Mouse (Mus musculus) Patski (cell line): ENCODE measurements at regions not wholly inside any gene's neighbourhood (a gene's known extent, or its start where the extent isn't known, plus 50 kb on each side); places are given as distances from the start of the nearest gene placed in this dataset.

Experiments used
- ATAC-seq: fragments of 100-300 bp; one replicate; pipeline ENCODE4 v1.8.0; 2021
- CTCF ChIA-PET: fragments of 350-600 bp; sonication (Branson Sonifier 250); formaldehyde crosslinking; loops from one replicate; lab custom pipeline; 2022; ENCODE audit warnings: inconsistent platforms; lab: Charles Lee
- POLR2A ChIA-PET: fragments of 350-600 bp; sonication (Branson Sonifier 250); formaldehyde crosslinking; loops from one replicate; lab custom pipeline; 2022; ENCODE audit warnings: antibody characterized with exemption, inconsistent platforms; lab: Charles Lee
- DNase-seq: peaks from one replicate; pipeline ENCODE4 v3.0.0-alpha.2; 2011; ENCODE audit warnings: low read depth, low spot score
- H3K27me3 ChIP-seq: fragments of 371-371 bp; one replicate; pipeline ENCODE4 v1.5.1; 2021
- CTCF ChIP-seq: fragments of 100-300 bp; IDR thresholded peaks from one replicate; pipeline ENCODE4 v1.5.1; 2021
- in situ Hi-C: fragments of 300-500 bp; cut with MboI; formaldehyde crosslinking; loops from 3 replicates; pipeline ENCODE4 v1.11.1; 2018; ENCODE audit warnings: low pct_unique_long_range_greater_than_20kb, mixed read lengths

DNA sequence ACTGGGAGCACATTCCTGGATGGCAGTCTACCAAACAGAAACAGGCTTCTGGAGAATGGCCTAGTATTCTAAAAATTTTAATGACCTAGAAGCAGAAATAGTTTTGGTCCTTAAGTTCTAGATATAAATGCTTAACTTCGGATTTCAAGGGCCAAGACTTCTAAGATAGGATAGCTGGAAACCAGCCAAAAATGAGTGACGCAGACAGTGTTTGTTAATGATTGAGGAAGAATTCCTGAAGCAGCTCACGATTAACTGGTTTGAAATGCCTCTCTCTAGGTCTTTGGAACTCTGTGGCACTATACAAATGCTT is 213.9 kb upstream of the Gm5148 start:
- POLR2A ChIA-PET: interaction anchor here (1.3 to 4.6 kb wide), 5 partner anchors 24 to 468 kb away, joined by 4 to 27 read pairs (median 5); partner anchors contain the start of gene Spry1
- peak; percentile 45 for ATAC-seq

DNA sequence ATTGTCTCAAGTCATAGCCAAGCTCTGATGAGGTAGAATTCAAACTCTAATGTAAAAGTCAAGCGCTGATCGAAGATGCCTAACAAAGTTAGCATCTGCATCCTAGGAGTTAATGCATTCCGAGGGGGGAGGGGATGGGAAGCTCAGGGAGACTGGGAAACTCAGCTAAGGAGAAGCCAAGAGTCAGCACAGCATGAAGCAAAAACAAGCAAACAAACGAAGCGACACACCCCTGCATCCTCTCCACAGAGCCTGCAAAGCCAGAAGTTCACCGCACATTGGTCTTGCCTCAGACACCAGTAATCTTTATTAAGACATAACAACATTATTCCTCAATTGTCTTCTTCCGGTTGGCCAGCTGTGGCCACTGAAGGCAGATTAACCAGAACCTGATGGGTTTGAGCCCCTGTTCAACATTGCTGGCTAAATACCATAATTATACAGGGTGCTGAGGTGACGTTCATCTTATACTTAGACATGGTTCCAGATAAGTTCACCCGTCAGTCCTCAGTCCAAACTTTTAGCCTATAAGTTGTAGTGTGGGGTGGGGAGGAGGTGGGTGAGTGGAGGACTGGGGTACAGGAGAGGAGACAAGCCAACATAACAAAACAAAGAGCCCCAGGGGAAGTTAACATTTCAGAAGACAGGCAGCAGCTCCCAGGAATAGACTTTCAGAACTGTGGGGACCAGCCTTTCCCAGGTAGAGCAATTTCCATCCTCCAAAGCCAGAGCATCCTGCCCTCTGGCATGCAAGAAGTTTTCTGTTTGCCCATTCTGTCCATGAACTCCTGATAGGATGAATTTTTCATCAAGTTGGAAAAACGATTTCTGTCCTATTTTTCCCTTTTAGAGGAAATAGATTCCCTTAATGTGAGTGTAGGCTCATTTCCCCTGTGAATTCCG is 213.3 kb upstream of the Gm5148 start:
- CTCF ChIA-PET: interaction anchor here (0.7 to 3.3 kb wide), 18 partner anchors 14 to 469 kb away, joined by 3 to 15 read pairs (median 4); no protein-coding TSS in a partner anchor
- in situ Hi-C loops: loop anchor here (10.0 to 25.0 kb wide), 2 partner anchors 93 to 300 kb away; partner anchors contain the start of gene Spry1
- TF ChIP-seq CTCF: no peak
- DNase-seq: peak; percentile 70
- POLR2A ChIA-PET: interaction anchor here (0.6 to 4.6 kb wide), 20 partner anchors 20 to 576 kb away, joined by 3 to 27 read pairs (median 4); partner anchors contain the start of gene Spry1
- ATAC-seq: peak; percentile 24
- no peaks in the 10 kb centered on the region for H3K27me3 ChIP-seq

More for the DNA sequence above, 213.9 kb upstream of the Gm5148 start:
- no peak for TF ChIP-seq CTCF
- DNase-seq: peak; percentile 99
- no peaks in the 10 kb centered on the region for H3K27me3 ChIP-seq
- in situ Hi-C loops: loop anchor here (10.0 to 25.0 kb wide), 2 partner anchors 93 to 301 kb away; partner anchors contain the start of gene Spry1
- CTCF ChIA-PET: interaction anchor here (1.0 to 2.0 kb wide), 6 partner anchors 14 to 219 kb away, joined by 3 to 6 read pairs (median 4); no protein-coding TSS in a partner anchor

DNA sequence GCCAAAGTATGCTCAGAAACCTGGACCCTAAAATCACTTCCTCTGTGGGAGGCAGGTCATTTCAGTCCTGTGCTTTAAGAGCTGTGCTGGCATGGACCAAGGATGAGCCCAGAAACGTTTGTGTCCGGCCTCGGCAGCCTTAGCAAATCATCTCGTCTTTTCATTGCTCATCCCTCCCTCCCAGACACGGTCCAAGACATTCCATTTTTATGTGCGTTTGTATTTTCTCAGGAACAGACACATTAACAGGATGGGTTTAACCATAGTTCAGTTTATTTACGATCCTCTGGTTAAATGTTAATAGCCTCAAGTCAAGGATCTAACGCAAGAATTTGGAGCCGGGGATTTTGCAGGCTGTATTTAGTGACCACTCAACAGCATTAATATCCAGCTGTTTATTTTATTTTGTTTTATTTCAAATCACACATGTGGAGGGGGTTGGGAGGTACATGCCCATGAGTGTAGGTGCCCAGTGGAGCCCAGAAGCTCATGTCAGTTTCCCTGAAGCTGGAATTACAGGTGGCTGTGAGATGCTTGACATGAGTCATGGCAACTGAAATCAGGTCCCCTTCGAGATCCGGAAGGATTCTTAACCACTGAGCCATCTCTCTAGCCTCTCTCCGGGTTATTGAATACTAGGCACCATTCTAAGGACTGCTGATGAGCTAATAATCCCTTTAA is 212.1 kb upstream of the Gm5148 start:
- ChIA-PET CTCF (interaction anchor here (0.7 to 3.3 kb wide), 20 partner anchors 9 to 468 kb away, joined by 3 to 15 read pairs (median 5); no protein-coding TSS in a partner anchor), POLR2A (interaction anchor here (0.6 to 4.6 kb wide), 12 partner anchors 23 to 466 kb away, joined by 3 to 27 read pairs (median 6); partner anchors contain the start of gene Spry1)
- in situ Hi-C loops: loop anchor here (10.0 to 25.0 kb wide), 2 partner anchors 92 to 299 kb away; partner anchors contain the start of gene Spry1
- H3K27me3 ChIP-seq: no peaks in the 10 kb centered on the region
- DNase-seq (peak; percentile 100), ATAC-seq (peak; percentile 66)
- TF ChIP-seq CTCF: no peak

DNA sequence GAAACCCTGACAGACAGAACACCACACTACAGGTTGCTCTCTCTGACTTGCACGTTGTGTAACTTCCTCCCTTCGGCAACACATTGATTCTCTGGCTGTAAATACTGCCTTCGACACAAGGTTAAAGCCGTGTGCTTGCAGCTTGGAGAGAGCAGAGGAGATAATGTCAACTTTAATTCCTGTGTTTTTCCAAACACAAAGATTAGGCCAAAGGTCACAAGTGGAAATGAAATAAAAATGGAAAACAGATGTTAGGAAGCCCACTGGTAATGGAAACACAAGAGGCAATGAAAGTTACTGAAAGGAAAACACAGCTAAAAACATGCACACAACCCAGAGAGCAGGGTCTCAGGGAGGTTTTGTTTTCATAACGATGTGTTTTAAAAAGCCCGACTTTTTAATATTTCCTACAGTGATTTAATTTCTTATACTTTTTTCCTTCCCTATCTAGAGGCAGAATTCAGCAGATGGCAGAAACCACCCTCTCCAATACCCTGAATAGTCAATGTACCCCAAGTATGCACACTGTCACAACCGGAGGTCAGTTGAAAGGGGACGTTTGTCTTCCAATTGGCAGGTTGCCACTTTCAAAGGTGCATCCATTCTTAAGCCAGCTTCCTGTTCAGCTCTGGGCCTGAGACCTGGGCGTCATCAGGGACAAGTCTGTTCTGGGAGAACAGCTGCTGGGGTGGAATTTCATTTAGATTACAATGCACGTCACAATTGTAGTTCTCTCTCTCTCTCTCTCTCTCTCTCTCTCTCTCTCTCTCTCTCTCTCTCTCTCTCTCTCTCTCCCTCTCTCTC is 210.8 kb upstream of the Gm5148 start:
- no peak for TF ChIP-seq CTCF
- DNase-seq (no peak), ATAC-seq (no peak)
- CTCF ChIA-PET: interaction anchor here (0.7 to 3.3 kb wide), 9 partner anchors 10 to 293 kb away, joined by 3 to 15 read pairs (median 4); no protein-coding TSS in a partner anchor
- POLR2A ChIA-PET: interaction anchor here (0.6 to 4.6 kb wide), 8 partner anchors 12 to 294 kb away, joined by 3 to 27 read pairs (median 6); partner anchors contain the start of gene Spry1
- in situ Hi-C loops: loop anchor here (10.0 to 25.0 kb wide), 2 partner anchors 90 to 298 kb away; partner anchors contain the start of gene Spry1
- H3K27me3 ChIP-seq: no peaks in the 10 kb centered on the region

DNA sequence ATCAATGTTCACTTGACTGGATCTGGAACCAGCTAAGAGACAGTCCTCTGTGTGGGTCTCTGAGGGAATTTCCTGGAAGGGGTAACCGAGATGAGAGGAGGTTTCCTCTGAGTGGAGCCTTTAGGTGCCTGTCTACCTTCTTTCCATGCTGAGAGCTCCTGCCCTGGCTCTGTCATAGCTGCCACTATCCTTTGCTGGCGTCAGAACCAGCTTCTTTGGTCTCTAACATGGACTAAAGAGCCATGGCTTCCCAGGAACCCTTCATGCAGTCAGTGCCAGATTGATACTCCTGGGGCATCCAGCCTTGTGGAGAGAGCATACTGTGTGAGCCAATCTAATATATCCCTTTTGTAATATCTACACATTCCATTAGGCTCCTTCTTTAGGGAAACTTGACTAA is 209.9 kb upstream of the Gm5148 start:
- TF ChIP-seq CTCF: no peak
- POLR2A ChIA-PET: interaction anchor here (0.5 to 1.8 kb wide), 6 partner anchors 11 to 293 kb away, joined by 3 to 7 read pairs (median 4); no protein-coding TSS in a partner anchor
- ATAC-seq: no peak
- CTCF ChIA-PET: interaction anchor here (0.9 to 2.0 kb wide), 5 partner anchors 13 to 206 kb away, joined by 3 to 8 read pairs (median 4); no protein-coding TSS in a partner anchor
- no peaks in the 10 kb centered on the region for H3K27me3 ChIP-seq
- no peak for DNase-seq
- in situ Hi-C loops: loop anchor here (10.0 to 25.0 kb wide), 2 partner anchors 89 to 297 kb away; partner anchors contain the start of gene Spry1

DNA sequence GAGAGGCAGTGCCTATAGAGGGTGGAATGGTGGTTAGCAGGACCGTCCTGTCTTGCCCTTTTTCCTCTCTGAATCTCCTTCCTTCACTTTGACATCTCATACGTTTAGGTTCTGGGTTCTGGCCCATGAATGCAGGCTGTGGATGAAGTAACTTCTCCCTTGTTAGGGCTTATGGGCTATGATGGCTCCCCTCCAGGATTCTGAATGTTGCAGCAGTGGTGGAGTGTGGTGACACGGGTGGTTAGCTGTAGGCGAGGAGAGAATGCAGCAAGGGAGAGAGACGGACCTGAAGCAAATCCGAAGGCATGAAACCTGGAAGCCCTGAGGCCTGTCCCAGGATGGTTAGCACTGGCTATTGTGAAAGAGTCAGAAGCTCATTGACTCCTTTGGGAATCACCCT is 204.4 kb upstream of the Gm5148 start:
- DNase-seq (no peak), ATAC-seq (no peak)
- in situ Hi-C loops: loop anchor here (25.0 kb wide), 1 partner anchor 291 kb away; the partner anchor contains the start of gene Spry1
- POLR2A ChIA-PET: no interaction called here
- CTCF ChIA-PET: no interaction called here
- no peak for TF ChIP-seq CTCF
- H3K27me3 ChIP-seq: no peaks in the 10 kb centered on the region

DNA sequence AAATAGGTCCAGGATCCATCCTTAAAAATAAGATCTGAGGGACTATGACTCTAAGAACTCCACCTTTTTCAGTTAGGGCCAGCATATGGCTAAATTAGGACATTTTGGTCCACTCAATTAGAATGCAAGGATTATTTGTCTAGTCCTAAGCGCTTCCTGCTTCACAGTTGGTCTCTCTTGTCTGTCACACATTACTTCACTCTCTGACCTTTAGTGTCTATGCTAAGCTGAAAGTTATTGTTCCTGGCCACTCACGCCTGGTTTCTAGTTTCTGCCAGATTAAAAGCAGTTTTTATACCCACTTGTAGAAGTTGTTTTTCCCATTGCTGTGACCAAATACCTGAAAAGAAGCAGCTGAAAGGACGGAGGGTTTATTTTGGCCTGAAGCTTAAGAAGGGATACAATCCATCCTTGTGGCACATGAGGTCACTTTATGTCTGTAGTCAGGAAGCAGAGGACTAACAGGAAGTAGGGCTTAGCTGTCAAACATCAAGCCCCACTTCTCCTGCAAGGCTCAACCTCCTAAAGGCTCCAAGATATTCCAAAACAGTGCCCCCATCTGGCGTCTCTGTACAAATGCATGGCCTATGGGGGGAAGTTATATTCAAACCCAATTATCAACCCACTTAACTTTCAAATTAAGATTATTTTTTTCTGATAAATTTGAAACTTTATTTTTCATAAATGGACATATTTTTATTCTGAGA is 195.3 kb upstream of the Gm5148 start:
- in situ Hi-C loops: no loop called here
- ChIA-PET CTCF (interaction anchor here (0.7 to 2.8 kb wide), 2 partner anchors 14 to 34 kb away, joined by 3 to 8 read pairs; no protein-coding TSS in a partner anchor), POLR2A (no interaction called here)
- TF ChIP-seq CTCF: peak; percentile 60
- no peak for DNase-seq
- ATAC-seq: peak; percentile 35
- no peaks in the 10 kb centered on the region for H3K27me3 ChIP-seq

DNA sequence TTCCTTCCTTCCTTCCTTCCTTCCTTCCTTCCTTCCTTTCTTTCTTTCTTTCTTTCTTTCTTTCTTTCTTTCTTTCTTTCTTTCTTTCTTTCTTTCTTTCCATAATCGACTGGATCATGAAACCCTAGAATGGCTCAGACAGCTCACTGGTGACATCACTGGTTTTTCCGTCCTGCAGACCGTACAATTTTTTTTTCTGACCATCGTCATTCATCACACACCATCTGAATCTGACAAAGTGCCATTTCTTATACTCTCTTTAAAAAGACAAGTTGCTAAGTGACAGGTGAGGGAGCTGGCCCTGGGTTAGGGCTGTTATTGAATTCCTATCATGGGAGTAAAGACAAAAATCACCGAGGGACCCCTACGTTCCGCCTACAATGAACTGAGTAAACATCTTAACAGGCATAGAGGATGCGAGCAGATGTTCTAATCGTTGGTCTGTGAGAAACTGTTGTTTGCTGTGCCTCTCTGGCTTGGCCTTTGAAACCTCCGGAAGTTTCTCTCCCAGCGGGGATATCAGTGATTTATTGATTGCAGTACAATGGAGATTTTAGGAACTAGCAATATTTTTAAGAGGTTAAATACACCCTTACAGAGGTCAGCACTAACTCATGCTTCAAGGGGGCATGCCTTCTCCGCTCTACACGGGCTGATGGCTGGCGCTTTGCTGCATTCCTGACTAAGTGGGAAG is 192.6 kb upstream of the Gm5148 start:
- ChIA-PET POLR2A (no interaction called here), CTCF (interaction anchor here (1.1 to 1.4 kb wide), 4 partner anchors 13 to 34 kb away, joined by 3 to 5 read pairs (median 4); no protein-coding TSS in a partner anchor)
- TF ChIP-seq CTCF: no peak
- no peak for DNase-seq
- ATAC-seq: no peak
- H3K27me3 ChIP-seq: no peaks in the 10 kb centered on the region
- in situ Hi-C loops: no loop called here
